Mouse (Mus musculus) heart, embryonic 12.5 days (tissue): ENCODE results near the gene Zfp580. TPM values are rescaled to one million over a fixed set of nuclear protein-coding genes. Genes with fewer than 3 reads are reported as not detected.
A peak's percentile ranks its signal among the peaks of the same experiment; 100 is the strongest.
"Not testable (repeated sequence)": the region's sequence is repeated elsewhere in the genome, so short reads cannot be mapped to it uniquely, and the experiment has no call there.

Experiments used
- ATAC-seq: fragments of 200-750 bp; cut with Nextera tagmentation; 2 replicates; pipeline ENCODE4 v1.8.0; 2017; ENCODE audit warnings: moderate TSS enrichment, moderate library complexity; ENCODE audit not compliant: insufficient number of reproducible peaks, low FRiP score
- H3K27ac ChIP-seq: fragments of 300-500 bp; sonication (generic); 2 replicates; pipeline ENCODE4 v1.5.1; 2016; ENCODE audit warnings: mild to moderate bottlenecking, moderate library complexity; ENCODE audit not compliant: poor library complexity, severe bottlenecking
- H3K27me3 ChIP-seq: fragments of 300-500 bp; sonication (generic); replicated peaks from 2 replicates; pipeline ENCODE4 v1.6.1; 2016; ENCODE audit warnings: mild to moderate bottlenecking, moderate library complexity
- H3K36me3 ChIP-seq: fragments of 300-500 bp; sonication (generic); 2 replicates; pipeline ENCODE4 v1.6.1; 2016; ENCODE audit warnings: mild to moderate bottlenecking, moderate library complexity
- H3K4me1 ChIP-seq: fragments of 300-500 bp; sonication (generic); replicated peaks from 2 replicates; pipeline ENCODE4 v1.6.1; 2016; ENCODE audit warnings: mild to moderate bottlenecking
- H3K4me2 ChIP-seq: fragments of 300-500 bp; sonication (generic); 2 replicates; pipeline ENCODE4 v1.6.1; 2016; ENCODE audit warnings: mild to moderate bottlenecking, moderate library complexity
- H3K4me3 ChIP-seq: fragments of 300-500 bp; sonication (generic); 2 replicates; pipeline ENCODE4 v1.5.1; 2016; ENCODE audit warnings: mild to moderate bottlenecking
- H3K9ac ChIP-seq: fragments of 300-500 bp; sonication (generic); 2 replicates; pipeline ENCODE4 v1.6.1; 2016; ENCODE audit warnings: mild to moderate bottlenecking, moderate library complexity
- H3K9me3 ChIP-seq: fragments of 300-500 bp; sonication (generic); replicated peaks from 2 replicates; pipeline ENCODE4 v1.6.1; 2016; ENCODE audit warnings: mild to moderate bottlenecking, moderate library complexity
- WGBS: fragments of 180-500 bp; shearing (Covaris S2); methylation state at CpG from one replicate; pipeline ENCODE4 v1.1.7; 2016; 5-methylcytosine and 5-hydroxymethylcytosine counted together
- polyA plus RNA-seq: library from polyadenylated mRNA; unstranded; fragments of >200 nt; fragmentation: Nextera tagmentation; extraction: Ambion mirVana; gene quantifications from 2 replicates; pipeline ENCODE4 v1.2.1, GENCODE M21; 2016

Gene Zfp580
- polyA plus RNA-seq, 1 experiment from 2014 or later, result 16.6 TPM

DNA sequence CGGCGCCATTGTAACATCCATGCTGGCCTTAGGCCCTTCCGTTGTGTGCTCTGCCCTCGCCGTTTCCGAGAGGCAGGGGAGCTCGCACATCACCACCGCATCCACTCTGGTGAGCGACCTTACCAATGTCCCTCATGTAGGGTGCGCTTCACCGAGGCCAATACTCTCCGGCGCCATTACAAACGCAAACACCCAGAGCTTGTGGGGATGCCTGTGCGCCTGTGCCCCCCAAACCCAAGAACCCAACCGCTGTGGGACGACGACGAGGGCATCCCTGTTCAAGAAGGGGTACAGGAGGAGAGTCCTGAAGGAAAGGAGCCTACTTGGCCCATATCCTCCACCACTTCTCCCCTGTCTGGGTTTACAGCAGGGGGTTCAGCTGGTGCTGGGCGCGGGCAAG lies 33.4 kb upstream of the Zfp580 start:
- no peak for ATAC-seq
- Histone ChIP-seq H3K36me3 (peaks cover 25% of the 10 kb centered on the region), H3K4me1 (peaks cover 17% of the 10 kb centered on the region), H3K27me3 (no peaks in the 10 kb centered on the region), H3K4me3 (no peak overlapping the region), H3K9ac (no peak overlapping the region), H3K27ac (no peak overlapping the region), H3K9me3 (no peaks in the 10 kb centered on the region), H3K4me2 (no peak overlapping the region)
- WGBS, result 96% methylated on average over 21 of the region's 21 CpGs

DNA sequence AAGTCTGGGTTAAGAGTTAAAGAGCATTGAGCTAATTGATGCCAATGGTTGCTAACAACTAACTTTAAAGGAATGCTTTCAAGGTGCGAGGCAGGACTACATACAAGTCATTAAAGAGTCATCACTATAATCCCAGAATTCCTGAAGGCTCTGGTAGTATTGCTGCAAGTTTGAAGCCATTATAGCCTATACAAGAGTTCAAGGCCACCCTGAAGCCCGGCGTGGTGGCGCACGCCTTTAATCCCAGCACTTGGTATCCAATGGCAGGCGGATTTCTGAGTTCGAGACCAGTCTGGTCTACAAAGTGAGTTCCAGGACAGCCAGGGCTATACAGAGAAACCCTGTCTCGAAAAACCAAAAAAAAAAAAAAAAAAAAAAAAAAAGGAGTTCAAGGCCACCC lies 31.8 kb upstream of the Zfp580 start:
- 30% methylated on average over 8 of the region's 8 CpGs for WGBS
- Histone ChIP-seq H3K27ac (peak overlapping the region; percentile 97), H3K4me2 (peak overlapping the region; percentile 90), H3K9ac (peak overlapping the region; percentile 97), H3K36me3 (peaks cover 39% of the 10 kb centered on the region), H3K4me1 (peaks cover 13% of the 10 kb centered on the region), H3K4me3 (peak overlapping the region; percentile 95)
- H3K27me3 ChIP-seq, H3K9me3 ChIP-seq, ATAC-seq: not testable (repeated sequence)

DNA sequence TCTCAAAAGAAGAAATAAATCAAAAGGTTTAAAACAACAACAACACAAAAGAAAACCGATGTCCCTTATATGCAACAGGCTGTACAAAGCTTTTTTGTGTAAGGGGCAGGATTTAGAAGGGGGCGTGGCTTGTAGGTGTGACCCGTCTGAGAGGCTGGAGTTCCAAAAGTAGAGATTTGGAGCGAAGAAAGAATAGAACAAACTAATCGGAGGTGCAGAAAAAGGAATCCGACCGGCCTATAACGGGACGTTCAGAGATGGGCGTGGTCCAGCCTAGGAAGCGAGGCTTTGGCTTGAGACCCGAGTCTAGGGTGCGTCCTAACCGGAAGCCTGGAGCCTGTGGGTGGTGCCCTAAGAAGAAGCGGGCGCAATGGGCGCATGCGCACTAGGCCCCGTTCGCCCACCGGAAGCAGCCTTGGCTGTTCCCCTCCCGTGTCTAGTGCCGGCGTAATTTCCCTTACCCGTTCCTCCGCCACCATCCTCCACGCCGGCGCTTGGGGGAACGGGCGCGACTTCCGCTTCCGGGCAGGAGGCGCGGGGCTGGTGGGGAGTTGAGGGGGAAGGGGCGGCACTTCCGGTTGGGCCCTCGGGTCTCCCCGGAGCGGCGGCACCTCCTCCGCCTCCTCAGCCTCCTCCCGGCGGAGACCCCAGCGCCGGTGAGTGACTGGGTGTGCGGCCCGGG lies 31.2 kb upstream of the Zfp580 start, which contains the start of the genes Zfp865 and Ccdc106:
Gene Zfp865 (plus strand): TSS at position 377 of the 682 bp plus-strand sequence.
Gene Ccdc106 (plus strand): TSS at position 554 of the 682 bp plus-strand sequence.
- H3K9me3 ChIP-seq, result no peaks in the 10 kb centered on the region
- peaks cover 13% of the 10 kb centered on the region for H3K4me1 ChIP-seq
- peaks cover 44% of the 10 kb centered on the region for H3K36me3 ChIP-seq
- peak within 1 kb of the TSS; percentile 97 for H3K27ac ChIP-seq
- H3K4me3 ChIP-seq, result peak within 1 kb of the TSS; percentile 95
- under 1% methylated on average over 49 of the region's 49 CpGs for WGBS
- ATAC-seq, result peak; percentile 92
- peak within 1 kb of the TSS; percentile 97 for H3K9ac ChIP-seq
- peak within 1 kb of the TSS; percentile 90 for H3K4me2 ChIP-seq
- no peaks in the 10 kb centered on the region for H3K27me3 ChIP-seq

DNA sequence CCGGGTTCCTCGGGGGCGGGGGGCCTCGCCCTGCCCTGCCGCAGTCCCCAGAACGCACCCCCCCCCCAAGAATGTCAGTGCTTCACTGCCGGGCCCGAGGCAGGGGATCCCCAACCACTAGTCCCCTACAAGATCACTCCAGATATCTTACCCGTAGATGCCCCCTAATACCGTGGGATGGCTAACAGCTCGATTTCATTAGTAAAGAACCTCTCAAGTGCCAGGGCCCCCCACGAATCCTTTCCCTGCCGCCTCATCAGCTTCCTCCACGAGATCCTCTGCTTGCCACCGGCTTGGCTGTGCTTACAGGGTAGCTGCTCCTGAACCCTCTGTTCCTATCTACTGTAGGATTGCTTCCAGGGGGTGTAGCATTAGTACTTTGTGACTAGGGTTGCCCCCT lies 30.7 kb upstream of the Zfp580 start:
- Histone ChIP-seq H3K9me3 (no peaks in the 10 kb centered on the region), H3K27ac (peak overlapping the region; percentile 97), H3K27me3 (no peaks in the 10 kb centered on the region), H3K36me3 (peaks cover 49% of the 10 kb centered on the region), H3K4me3 (peak overlapping the region; percentile 95), H3K4me2 (peak overlapping the region; percentile 90), H3K9ac (peak overlapping the region; percentile 97), H3K4me1 (peaks cover 13% of the 10 kb centered on the region)
- under 1% methylated on average over 15 of the region's 15 CpGs for WGBS
- peak; percentile 6; the same call in 1 of the 2 replicates for ATAC-seq

DNA sequence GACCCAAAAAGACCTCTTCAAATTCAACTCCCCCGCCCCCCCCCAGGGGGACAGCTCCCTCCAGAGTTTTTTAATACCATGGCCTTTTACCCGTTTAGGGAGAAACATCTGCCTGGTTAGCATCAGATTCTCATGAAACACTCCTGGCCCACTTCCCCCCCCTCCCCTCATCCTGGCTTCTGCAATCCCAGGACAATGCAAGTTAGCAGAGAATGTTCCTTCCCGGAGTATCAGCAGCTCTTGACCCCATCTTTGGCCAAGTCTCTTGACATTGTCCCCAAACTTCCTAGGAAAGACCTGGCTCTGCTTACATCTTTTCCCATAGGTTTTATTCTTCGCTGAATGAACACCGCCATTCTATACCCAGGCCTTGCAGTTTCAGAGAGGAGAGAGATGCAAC lies 30.1 kb upstream of the Zfp580 start:
- Histone ChIP-seq H3K4me2 (peak overlapping the region; percentile 90), H3K4me3 (peak overlapping the region; percentile 95), H3K27ac (peak overlapping the region; percentile 97), H3K36me3 (peaks cover 55% of the 10 kb centered on the region), H3K4me1 (peaks cover 9% of the 10 kb centered on the region), H3K27me3 (no peaks in the 10 kb centered on the region), H3K9me3 (no peaks in the 10 kb centered on the region), H3K9ac (peak overlapping the region; percentile 97)
- ATAC-seq, result no peak
- WGBS, result 49% methylated on average over 5 of the region's 5 CpGs

DNA sequence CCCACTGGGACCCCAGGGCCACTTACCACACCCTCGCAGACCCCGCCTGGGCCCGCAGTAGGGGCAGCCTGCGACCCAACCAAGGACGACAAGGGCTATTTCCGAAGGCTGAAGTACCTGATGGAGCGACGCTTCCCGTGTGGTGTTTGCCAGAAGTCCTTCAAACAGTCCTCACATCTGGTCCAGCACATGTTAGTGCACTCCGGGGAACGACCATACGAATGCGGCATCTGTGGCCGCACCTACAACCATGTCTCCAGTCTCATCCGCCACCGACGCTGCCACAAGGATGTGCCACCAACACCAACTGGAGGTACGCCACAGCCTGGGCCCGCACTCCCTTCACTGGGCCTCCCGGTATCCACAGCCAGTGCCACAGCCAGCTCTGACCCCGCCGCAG lies 21.8 kb upstream of the Zfp580 start:
- no peak for ATAC-seq
- Histone ChIP-seq H3K9me3 (peaks cover 50% of the 10 kb centered on the region), H3K36me3 (peaks cover 97% of the 10 kb centered on the region), H3K4me1 (no peaks in the 10 kb centered on the region), H3K27ac (no peak overlapping the region), H3K9ac (no peak overlapping the region), H3K4me2 (no peak overlapping the region), H3K27me3 (no peaks in the 10 kb centered on the region), H3K4me3 (no peak overlapping the region)
- WGBS, result 89% methylated on average over 22 of the region's 22 CpGs

DNA sequence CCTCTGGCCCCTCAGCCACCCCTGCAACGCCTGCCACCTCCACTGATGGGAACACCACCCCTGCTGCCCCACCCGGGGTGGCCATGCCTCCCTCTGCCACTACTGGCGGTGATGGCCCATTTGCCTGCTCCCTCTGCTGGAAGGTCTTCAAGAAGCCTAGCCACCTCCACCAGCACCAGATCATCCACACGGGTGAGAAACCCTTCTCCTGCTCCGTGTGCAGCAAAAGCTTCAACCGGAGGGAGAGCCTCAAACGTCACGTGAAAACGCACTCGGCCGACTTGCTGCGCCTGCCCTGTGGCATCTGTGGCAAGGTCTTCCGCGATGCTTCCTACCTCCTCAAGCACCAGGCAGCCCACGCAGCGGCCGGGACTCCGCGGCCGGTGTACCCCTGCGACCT lies 21.4 kb upstream of the Zfp580 start:
- WGBS, result 86% methylated on average over 21 of the region's 21 CpGs
- Histone ChIP-seq H3K27me3 (no peaks in the 10 kb centered on the region), H3K36me3 (peaks cover 97% of the 10 kb centered on the region), H3K9me3 (peaks cover 50% of the 10 kb centered on the region), H3K27ac (no peak overlapping the region), H3K9ac (no peak overlapping the region), H3K4me1 (no peaks in the 10 kb centered on the region), H3K4me3 (no peak overlapping the region), H3K4me2 (no peak overlapping the region)
- no peak for ATAC-seq

DNA sequence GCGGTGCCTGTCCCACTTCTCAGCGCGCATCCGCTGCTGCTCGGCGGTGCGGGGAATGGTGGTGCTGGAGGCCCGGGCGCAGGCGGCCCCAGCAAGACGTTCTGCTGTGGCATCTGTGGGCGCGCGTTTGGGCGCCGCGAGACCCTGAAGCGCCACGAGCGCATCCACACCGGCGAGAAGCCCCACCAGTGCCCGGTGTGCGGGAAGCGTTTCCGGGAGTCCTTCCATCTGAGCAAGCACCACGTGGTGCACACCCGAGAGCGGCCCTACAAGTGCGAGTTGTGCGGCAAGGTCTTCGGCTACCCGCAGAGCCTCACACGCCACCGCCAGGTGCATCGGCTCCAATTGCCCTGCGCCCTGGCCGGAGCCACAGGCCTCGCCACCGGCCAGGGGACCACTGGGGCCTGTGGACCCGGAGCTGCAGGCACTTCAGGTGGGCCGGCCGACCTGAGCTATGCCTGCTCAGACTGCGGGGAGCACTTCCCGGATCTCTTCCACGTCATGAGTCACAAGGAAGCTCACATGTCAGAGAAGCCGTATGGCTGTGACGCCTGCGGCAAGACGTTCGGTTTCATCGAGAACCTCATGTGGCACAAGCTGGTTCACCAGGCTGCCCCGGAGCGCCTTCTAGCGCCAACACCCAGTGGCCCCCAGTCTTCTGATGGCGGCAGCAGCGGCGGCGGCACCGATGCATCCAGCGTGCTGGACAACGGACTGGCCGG lies 20.6 kb upstream of the Zfp580 start:
- no peak for ATAC-seq
- peaks cover 54% of the 10 kb centered on the region for H3K9me3 ChIP-seq
- no peak overlapping the region for H3K4me2 ChIP-seq
- 81% methylated on average over 63 of the region's 63 CpGs for WGBS
- no peak overlapping the region for H3K9ac ChIP-seq
- H3K4me1 ChIP-seq, result no peaks in the 10 kb centered on the region
- H3K4me3 ChIP-seq, result no peak overlapping the region
- peaks cover 98% of the 10 kb centered on the region for H3K36me3 ChIP-seq
- no peak overlapping the region for H3K27ac ChIP-seq
- no peaks in the 10 kb centered on the region for H3K27me3 ChIP-seq

DNA sequence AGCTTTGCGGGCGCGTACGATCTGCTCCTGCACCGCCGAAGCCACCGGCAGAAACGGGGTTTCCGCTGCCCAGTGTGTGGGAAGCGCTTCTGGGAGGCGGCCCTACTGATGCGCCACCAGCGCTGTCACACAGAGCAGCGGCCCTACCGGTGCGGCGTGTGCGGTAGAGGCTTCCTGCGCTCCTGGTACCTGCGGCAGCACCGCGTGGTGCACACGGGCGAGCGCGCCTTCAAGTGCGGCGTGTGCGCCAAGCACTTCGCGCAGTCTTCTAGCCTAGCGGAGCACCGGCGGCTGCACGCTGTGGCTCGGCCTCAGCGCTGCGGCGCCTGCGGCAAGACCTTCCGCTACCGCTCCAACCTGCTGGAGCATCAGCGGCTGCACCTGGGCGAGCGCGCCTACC lies 19.8 kb upstream of the Zfp580 start:
- no peak overlapping the region for H3K4me2 ChIP-seq
- H3K36me3 ChIP-seq, result peaks cover 98% of the 10 kb centered on the region
- ATAC-seq, result no peak
- no peak overlapping the region for H3K4me3 ChIP-seq
- no peak overlapping the region for H3K27ac ChIP-seq
- no peak overlapping the region for H3K9ac ChIP-seq
- peaks cover 56% of the 10 kb centered on the region for H3K9me3 ChIP-seq
- 77% methylated on average over 46 of the region's 46 CpGs for WGBS
- H3K27me3 ChIP-seq, result no peaks in the 10 kb centered on the region
- no peaks in the 10 kb centered on the region for H3K4me1 ChIP-seq

DNA sequence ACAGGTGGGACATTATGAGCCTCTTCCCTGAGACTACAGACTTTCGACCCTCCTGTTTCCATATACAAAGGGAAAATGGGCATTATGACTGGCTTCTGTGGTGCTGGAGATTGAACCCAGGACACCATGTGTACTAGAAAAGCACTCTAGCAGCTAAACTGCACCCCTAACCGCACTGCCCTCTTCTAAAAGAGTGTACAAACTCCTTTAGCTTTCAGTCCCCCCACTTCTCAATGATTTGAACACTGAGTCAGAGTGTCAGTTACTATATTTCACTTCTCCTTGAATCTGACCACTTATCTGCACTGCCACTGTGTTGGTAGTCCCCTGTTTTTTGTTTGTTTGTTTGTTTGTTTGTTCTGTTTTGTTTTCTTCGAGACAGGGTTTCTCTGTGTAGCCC lies 17.5 kb upstream of the Zfp580 start, which contains the start of gene 4632433K11Rik:
Gene 4632433K11Rik (plus strand): TSS at position 301 of the 400 bp plus-strand sequence.
- no peaks in the 10 kb centered on the region for H3K27me3 ChIP-seq
- H3K9ac ChIP-seq, result no peak within 1 kb of the TSS
- H3K9me3 ChIP-seq, result peaks cover 48% of the 10 kb centered on the region
- WGBS, result 84% methylated on average over 3 of the region's 3 CpGs
- no peak within 1 kb of the TSS for H3K4me2 ChIP-seq
- no peak for ATAC-seq
- H3K36me3 ChIP-seq, result peaks cover 77% of the 10 kb centered on the region
- peaks cover 7% of the 10 kb centered on the region for H3K4me1 ChIP-seq
- no peak within 1 kb of the TSS for H3K27ac ChIP-seq
- H3K4me3 ChIP-seq, result no peak within 1 kb of the TSS

DNA sequence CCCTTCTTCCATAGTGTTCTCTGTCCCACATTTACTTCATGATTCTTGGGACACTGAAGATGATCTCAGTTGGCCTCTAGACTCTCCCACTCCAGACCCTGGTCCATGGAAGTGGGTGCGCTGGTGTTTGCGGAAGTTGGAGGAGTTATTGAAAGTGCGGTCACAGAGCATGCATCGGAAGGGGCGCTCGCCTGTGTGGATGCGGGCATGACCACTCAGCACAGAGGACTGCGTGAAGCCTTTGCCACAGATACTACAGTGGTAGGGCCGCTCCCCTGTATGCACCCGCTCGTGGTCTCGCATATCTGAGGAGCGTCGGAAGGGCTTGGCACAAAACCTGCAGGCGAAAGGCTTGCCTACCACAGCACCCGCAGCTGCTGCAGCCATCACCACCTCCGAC lies 15.7 kb upstream of the Zfp580 start:
- Histone ChIP-seq H3K4me3 (no peak overlapping the region), H3K27ac (no peak overlapping the region), H3K27me3 (no peaks in the 10 kb centered on the region), H3K9me3 (peaks cover 30% of the 10 kb centered on the region), H3K4me1 (peaks cover 10% of the 10 kb centered on the region), H3K9ac (no peak overlapping the region), H3K4me2 (no peak overlapping the region), H3K36me3 (peaks cover 59% of the 10 kb centered on the region)
- 94% methylated on average over 17 of the region's 17 CpGs for WGBS
- ATAC-seq, result no peak
